Mouse (Mus musculus): ENCODE measurements around the gene Accs. TPM values are rescaled to one million over a fixed set of nuclear protein-coding genes. Genes with fewer than 3 reads are reported as not detected.
A peak's percentile ranks its signal among the peaks of the same experiment; 100 is the strongest.

Gene Accs
- total RNA-seq, 2 experiments from 2014 or later, result 3.0 to 3.4 TPM

GRCm38 (mm10) chr2:93868566-93868965 is 18.8 kb upstream of the Accs start:
- intact Hi-C loops (cut with DNase I; ENCODE audit: low total_unique reads), result loop anchor here (2.0 kb wide), 1 partner anchor 134 kb away; no protein-coding TSS in a partner anchor
- DNase-seq, result no peak

DNA sequence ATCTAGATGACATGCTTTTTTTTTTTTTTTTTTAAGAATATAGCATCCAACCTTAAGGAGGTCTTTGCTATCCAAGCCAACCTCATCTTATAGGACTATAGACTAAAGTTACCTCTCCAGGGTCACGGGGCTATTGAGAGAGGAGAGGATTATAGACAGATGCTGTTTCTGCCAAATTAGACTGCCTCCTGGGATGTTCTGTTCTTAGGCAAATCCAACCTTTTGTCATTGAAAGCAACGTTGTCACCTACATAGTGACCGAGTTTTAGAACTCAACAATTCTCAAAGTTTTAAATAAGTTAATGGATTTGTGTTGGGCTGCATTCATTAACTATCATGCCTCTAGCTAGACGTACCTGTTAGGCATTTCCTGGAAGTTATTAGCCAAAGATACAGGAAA is 13.5 kb upstream of the Accs start:
- intact Hi-C loops (cut with DNase I; ENCODE audit: low total_unique reads), result no loop called here
- DNase-seq, result no peak

DNA sequence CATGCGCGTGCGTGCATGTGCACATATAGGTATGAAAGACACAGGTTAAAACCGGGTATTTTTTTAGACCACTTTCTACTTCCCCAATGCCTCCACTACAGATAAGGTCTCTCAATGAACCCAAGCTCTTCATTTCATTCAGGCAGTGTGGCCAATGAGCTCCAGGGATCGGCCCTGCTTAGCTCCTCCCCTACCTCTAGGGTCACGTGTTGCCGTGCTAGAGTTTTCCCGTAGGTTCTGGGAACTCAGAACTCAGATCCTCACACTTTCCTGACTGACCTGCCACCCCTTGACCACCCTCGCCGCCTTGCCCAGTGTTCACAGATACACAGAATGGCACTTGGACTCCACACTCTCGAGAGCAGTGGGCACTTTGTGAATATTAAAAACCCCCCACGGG is 9.1 kb upstream of the Accs start:
- intact Hi-C loops (cut with DNase I; ENCODE audit: low total_unique reads), result no loop called here
- DNase-seq, result no peak

DNA sequence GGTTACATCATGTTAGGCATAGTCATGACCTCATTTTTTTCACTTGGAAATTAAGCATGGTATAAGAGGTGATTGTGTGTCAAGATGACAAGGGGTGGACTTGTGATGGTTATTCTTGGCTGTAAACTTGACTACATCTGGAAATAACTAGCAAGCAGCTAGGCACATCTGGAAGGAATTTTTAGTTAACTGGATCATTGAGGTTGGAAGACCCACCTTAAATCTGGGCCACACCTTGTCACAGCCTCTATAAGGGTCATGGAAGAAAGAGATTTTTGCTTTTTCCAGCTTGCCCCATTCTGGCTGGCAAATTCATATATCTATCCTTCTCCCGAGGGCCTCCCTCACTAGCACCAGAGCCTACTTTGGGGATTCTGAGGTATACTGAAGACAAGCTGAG is 1.6 kb upstream of the Accs start:
- intact Hi-C loops (cut with DNase I; ENCODE audit: low total_unique reads), result no loop called here
- no peak for DNase-seq

GRCm38 (mm10) chr2:93850317-93850944 is 688 bp upstream of the Accs start:
- DNase-seq, result no peak
- intact Hi-C loops (cut with DNase I; ENCODE audit: low total_unique reads), result no loop called here

DNA sequence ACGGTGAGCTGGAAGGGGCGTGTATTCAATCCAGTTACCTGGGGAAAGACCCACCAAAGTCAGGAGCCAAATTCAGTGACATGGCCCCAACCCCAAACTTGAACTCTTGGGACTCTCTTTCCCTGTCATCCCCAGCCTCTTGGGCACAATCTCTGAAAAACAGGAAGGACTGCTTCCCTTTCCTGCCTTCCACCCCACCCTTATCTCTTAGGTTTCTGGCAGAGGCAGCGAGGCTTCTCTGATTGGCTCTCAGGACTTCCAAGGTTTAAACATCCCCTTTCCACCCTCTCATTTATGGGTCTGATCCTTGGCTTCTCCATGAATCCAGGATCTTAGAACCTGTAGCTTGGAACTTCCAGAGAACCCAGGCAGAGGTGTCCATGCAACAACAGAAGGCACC is 8.4 kb downstream of the Accs start:
- DNase-seq, result no peak
- intact Hi-C loops (cut with DNase I; ENCODE audit: low total_unique reads), result no loop called here

GRCm38 (mm10) chr2:93840109-93840508 is 9.6 kb downstream of the Accs start:
- intact Hi-C loops (cut with DNase I; ENCODE audit: low total_unique reads), result no loop called here
- no peak for DNase-seq

GRCm38 (mm10) chr2:93838931-93839330 is 10.8 kb downstream of the Accs start:
- DNase-seq, result no peak
- intact Hi-C loops (cut with DNase I; ENCODE audit: low total_unique reads), result no loop called here

- intact Hi-C loops (cut with DNase I; ENCODE audit: low total_unique reads), result no loop called here
- DNase-seq, result no peak
These were observed 13.4 kb downstream of the Accs start for GRCm38 (mm10) chr2:93836232-93836785.

DNA sequence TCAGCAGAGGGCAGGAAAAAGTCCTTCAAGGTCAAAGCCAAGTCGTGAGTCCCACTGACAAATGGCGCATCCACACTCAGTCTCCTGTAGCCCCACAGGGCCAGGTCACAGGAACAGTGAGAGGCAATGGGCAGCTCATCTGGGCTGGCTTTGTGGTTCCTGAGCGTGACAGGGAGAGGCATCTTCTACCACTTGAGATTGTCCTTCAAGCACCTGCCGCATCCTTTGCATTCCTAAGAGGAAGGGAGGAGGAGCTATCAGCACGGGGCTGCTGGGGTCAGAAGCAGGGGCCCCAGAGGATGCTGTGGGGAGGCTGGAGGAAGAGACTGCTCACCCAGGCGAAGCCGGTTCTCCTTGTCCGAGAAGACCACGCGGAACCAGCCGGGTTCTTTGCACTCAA is 14.1 kb downstream of the Accs start:
- no peak for DNase-seq
- intact Hi-C loops (cut with DNase I; ENCODE audit: low total_unique reads), result no loop called here

DNA sequence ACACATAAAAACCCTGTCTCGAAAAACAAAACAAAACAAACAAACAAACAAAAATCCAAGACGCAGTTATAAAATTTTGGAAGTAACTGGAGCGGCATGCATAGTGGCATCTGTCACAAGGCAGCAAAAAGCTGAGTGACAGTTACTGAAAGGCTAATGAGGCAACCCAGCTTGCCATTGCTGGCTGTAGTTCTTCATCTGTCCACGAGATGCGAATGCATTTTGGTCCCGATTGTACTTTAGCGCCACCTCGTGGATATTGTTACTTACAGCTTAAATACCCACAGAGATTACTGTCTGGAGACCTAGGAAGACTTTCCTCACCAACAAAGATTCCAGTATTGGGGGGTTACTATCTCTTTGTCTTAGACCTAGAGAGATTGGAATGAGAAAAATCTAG is 26.2 kb downstream of the Accs start:
- intact Hi-C loops (cut with DNase I; ENCODE audit: low total_unique reads), result no loop called here
- peak; percentile 60 for DNase-seq

DNA sequence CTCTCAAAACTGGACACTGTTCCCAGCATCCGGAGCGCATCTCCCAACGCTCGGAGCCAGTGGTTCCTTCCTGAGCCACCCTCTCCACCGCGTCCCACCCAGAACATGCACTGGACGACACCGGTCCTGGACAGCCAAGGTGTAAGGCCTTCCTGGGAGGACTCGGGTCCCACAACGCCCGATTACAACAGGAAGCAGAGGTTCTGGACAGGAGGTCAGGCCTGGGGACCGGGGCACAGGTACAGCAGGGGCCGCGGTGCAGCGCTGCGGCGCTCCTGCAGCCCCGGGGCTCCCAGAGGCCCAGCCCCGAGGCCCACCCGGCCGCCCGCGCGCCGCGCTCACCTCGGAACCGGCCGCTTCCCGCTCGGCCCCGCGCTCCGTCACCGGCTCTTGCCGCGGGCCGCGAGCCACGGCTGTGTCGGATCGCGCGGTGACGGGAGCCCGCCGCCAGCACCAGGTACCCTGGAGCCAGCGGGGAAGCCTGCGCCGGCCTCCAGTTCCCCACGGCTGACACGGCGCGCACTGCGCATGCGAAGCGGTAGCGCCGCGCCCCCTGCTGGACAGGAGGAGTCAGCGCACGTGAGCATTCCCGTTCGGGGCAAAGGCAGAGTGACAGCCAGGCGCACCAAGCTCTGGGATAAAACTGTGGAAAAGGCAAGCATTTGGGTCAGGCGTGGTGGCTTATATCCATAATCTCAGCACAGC is 27.5 kb downstream of the Accs start, which contains the start of gene Ext2:
Ext2 (minus strand) TSS at position 524 of the 705 bp plus-strand sequence.
- intact Hi-C loops (cut with DNase I; ENCODE audit: low total_unique reads), result no loop called here
- peak; percentile 89 for DNase-seq

GRCm38 (mm10) chr2:93817791-93818190 is 32.0 kb downstream of the Accs start:
- DNase-seq, result no peak
- intact Hi-C loops (cut with DNase I; ENCODE audit: low total_unique reads), result loop anchor here (10.0 kb wide), 1 partner anchor 343 kb away; no protein-coding TSS in a partner anchor

GRCm38 (mm10) chr2:93813343-93813742 is 36.4 kb downstream of the Accs start:
- no peak for DNase-seq
- intact Hi-C loops (cut with DNase I; ENCODE audit: low total_unique reads), result loop anchor here (10.0 kb wide), 1 partner anchor 339 kb away; no protein-coding TSS in a partner anchor

DNA sequence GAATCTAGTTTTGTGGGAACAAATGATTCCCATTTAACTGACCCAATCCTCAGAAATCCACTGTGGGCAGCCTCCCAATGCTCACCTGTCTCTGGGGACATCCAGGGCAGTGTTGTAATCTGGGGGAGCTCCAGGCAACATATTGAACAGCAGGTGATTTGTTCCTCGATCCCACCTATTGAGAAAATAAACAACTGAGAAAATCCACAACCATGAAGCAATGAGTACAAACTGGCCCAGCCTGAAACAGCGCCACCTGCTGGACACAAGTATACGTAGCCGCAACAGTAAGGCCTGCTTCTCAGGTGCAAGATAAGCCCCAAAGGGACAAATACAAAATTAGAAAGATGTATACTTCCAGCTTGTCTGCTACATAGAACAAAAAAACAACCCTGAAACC is 37.9 kb downstream of the Accs start:
- intact Hi-C loops (cut with DNase I; ENCODE audit: low total_unique reads), result loop anchor here (10.0 kb wide), 1 partner anchor 337 kb away; no protein-coding TSS in a partner anchor
- peak; percentile 56 for DNase-seq

DNA sequence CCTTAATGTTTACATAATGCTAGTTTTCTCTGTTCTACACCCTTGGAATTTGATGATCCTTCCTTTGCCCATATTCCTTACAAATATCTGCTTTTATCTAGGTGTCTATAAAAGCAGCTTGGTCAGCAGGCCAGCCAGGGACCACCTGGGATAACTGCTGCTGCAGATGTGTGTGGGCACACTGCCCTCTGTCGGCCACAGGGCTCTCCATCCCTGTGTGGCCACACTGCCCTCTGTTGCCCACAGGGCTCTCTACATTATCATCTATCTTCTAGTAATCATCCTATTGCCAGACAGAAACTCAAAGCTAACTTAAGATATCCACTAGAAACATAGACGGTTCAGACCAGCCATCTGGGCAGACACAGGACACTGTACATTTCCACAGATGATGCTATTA is 39.8 kb downstream of the Accs start:
- intact Hi-C loops (cut with DNase I; ENCODE audit: low total_unique reads), result loop anchor here (10.0 kb wide), 1 partner anchor 335 kb away; no protein-coding TSS in a partner anchor

GRCm38 (mm10) chr2:93808071-93808470 is 41.7 kb downstream of the Accs start:
- intact Hi-C loops (cut with DNase I; ENCODE audit: low total_unique reads), result no loop called here
- no peak for DNase-seq

More for the DNA sequence above, 39.8 kb downstream of the Accs start:
- DNase-seq, result peak; percentile 42

- no peak for DNase-seq
- intact Hi-C loops (cut with DNase I; ENCODE audit: low total_unique reads), result no loop called here
These were observed 42.3 kb downstream of the Accs start for GRCm38 (mm10) chr2:93807440-93807839.

DNA sequence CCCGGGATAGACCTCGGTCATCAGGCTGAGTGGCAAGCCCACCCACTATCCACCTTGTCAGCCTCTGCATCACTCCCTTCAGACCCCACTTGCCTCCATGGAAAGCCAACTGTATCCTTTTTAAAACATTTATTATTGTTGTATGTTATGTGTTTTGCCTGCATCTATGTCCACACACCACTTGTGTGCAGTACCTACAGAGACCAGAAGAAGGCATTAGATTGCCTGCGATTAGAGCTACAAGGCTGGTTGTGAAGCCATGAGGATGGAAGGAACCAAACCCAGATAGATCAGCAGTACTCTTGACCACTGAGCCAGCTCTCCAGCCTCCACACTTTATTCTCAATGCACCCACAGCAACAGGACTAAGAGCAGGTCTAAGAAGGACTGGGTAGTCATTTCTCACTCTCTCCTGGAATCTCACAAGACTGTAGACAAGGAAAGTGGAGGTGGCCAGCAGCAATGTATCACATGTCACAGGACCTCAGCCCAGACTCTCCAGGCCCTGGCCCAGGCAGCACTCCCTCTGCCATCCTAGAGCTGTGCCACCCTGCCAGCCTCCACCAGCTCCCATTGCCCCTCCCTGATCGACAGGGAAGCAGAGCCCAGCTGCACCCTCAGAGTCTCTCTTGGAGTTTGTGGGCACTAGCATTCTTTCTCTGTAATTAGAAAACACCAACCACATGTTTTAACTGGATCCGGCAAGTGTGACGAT is 43.1 kb downstream of the Accs start:
- intact Hi-C loops (cut with DNase I; ENCODE audit: low total_unique reads), result no loop called here
- DNase-seq, result peak; percentile 53

DNA sequence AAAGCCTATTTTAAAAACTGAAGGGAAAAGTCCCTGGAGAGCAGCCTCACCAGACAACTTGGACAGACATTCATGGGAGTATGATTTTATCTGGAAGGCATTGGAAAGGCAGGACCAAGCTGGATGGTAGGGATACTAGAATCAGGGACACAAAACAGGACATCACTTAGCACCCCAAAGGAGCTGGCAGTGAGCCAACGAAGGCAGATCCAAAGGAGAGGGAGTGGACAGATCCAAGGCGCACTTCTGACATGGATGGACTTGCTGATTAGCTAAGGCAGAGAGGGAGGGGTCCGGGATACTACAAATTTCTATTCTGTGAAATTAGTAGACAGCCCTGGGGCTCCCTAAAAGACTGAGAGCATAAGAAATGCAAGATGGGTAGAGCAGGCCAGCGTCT is 44.2 kb downstream of the Accs start:
- intact Hi-C loops (cut with DNase I; ENCODE audit: low total_unique reads), result no loop called here

More for the DNA sequence above, 44.2 kb downstream of the Accs start:
- DNase-seq, result no peak
